Mouse (Mus musculus): ENCODE measurements around the gene Med9.
"Not testable (repeated sequence)": the region's sequence is repeated elsewhere in the genome, so short reads cannot be mapped to it uniquely, and the experiment has no call there.

Med9 gene

GRCm38 (mm10) chr11:59947752-59948400 lies at the start of gene Med9:
Gene Med9, plus strand, starts transcription at chr11:59948206.
- DNase-seq = peak; percentile 93

GRCm38 (mm10) chr11:59899711-59900685 lies 48.0 kb upstream of the Med9 start:
- peak; percentile 60 for DNase-seq

- no peak for DNase-seq
Measured at GRCm38 (mm10) chr11:59900995-59901394, 47.0 kb upstream of the Med9 start.

GRCm38 (mm10) chr11:59902045-59902726 lies 45.8 kb upstream of the Med9 start:
- DNase-seq = peak; percentile 58

DNA sequence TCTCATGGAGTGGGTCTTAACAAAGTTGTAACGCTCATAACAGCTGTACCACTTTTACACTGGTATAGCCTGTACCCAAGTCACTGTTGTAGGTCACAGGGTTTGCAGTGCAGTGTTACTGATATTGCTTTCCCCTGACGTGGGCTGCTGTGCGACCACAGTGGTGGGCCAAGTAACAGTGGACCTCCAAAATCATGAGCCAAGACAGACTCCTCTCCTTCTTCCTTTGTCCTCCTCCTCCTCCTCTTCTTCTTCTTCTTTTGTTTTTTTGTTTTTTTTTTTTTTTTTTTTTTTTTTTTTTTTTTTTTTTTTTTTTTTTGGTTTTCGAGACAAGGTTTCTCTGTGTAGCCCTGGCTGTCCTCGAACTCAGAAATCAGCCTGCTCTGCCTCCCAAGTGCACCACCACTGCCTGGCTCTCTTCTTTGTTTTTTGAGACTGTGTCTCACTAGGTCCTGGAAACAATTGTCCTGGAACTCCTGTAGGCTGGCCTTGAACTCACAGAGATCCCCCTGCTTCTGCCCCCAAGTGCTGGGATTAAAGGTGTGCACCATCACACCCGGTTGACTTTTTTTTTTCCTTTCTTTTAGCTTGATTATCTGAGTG lies 41.4 kb upstream of the Med9 start:
- DNase-seq = no peak

- peak; percentile 39 for DNase-seq
Measured at GRCm38 (mm10) chr11:59908446-59908845, 39.6 kb upstream of the Med9 start.

DNA sequence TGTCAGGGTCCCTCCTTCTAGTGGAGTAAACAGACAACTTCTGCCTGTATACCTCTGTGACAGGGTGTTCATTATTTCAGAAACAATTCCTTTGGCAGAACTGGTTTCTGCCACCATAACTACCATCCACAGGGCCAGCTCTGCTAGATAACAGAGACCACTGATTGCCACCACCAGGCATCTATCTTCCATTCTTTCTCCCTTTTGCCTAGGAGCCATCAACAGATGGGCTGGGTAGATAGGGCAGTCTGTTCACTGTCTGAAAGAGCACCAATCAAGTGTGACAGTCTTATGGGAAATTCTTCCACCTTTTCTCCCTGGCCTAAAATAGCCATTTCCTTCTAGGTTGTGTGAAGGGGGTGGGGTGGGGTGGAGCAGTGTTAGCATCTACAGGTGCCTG lies 37.4 kb upstream of the Med9 start:
- no peak for DNase-seq

GRCm38 (mm10) chr11:59911523-59911922 lies 36.5 kb upstream of the Med9 start:
- DNase-seq = no peak

DNA sequence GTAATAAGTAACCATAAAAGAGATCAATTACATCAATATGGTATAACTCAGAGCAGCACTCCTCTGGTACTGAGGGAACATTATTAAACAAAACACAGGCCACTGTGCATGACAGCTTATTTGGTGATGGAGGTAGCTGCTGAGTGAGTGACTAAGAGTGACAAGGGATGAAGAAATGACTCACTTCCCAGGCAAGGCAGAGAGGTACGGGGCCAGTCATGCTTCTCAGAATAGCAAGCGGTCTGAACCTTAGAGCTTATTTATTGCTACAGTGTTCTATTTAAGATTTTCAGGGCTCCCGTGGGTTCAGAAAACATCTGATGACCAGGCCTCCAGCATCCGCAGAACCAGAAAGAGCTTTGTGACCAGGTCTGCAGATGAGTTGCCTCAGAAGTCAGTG lies 34.3 kb upstream of the Med9 start:
- no peak for DNase-seq

DNA sequence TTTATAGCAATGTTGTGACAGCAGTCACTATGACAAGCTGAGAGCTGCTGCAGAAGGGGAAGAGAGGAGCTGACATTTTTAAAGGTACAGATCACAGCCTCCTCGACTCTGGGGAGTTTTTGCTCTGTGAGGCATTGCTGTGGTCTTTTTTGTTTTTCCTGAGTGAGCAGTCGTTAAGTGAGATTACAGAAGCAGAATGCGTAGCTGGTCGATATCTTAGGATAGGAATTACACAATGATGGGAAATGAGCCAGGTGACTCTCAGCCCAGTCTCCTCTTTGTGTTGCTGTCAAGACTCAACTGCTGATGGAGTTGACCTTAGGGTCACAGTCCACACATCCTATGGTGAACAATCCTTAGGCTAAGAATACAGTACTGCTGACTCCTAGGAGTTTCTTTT lies 30.0 kb upstream of the Med9 start:
- DNase-seq = peak; percentile 34

DNA sequence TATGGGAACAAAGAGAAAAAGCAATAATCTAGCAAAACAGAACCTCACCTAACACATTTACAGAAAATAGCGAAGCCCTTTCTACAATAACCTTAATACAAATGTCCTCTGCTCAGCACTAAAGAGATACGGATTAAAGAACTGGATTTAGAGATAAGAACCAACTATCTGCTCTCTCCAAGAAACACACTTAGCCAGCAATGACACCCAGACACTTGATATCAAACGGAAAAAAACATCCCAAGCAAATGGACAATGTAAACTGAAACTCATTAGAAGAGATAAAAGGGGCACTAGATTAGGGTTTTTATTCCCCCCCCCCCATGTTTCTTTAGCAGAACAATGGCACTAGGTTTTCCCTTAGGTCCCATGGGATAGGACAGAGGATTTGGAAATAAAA lies 28.6 kb upstream of the Med9 start:
- DNase-seq = no peak

DNA sequence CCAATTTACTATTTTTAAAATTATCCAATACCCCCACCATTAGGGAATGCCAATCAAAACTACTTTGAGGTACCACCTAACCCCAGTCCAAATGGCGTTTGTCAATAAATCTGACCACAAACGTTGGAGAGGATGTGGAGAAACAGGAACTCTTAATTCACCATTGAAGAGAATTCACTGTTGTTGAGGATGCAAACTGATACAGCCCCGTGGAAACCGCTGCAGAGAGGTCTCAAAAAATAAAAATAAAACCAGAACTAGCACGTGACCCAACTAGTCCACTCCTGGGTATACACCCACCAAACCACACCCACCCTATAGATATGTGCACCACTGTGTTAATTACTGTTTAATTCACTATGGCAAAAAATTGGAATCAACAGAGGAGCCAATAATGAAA lies 27.7 kb upstream of the Med9 start:
- DNase-seq = no peak

- DNase-seq = peak; percentile 46
Measured at GRCm38 (mm10) chr11:59921265-59921664, 26.7 kb upstream of the Med9 start.

DNA sequence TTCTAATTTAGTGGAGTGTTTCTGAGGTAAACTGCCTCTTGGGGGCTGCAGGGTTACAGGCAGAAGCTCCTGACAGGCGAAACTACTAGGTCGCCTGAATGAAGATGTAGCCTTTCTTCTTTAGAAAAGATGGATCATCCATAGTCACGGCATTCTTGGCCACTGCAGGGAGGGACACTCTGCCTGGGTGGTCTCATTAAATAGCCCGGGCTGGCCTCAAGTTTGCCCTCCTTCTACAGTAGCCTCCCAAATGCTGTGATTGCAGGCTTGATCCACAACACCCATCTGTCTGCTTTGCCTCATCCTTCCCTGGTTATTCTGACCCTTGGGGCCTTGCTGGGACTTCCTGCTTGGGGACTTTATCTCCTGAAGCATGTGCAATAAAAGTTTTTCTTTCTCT lies 18.0 kb upstream of the Med9 start:
- no peak for DNase-seq

- DNase-seq = no peak
Measured at GRCm38 (mm10) chr11:59932560-59933337, 15.3 kb upstream of the Med9 start.

DNA sequence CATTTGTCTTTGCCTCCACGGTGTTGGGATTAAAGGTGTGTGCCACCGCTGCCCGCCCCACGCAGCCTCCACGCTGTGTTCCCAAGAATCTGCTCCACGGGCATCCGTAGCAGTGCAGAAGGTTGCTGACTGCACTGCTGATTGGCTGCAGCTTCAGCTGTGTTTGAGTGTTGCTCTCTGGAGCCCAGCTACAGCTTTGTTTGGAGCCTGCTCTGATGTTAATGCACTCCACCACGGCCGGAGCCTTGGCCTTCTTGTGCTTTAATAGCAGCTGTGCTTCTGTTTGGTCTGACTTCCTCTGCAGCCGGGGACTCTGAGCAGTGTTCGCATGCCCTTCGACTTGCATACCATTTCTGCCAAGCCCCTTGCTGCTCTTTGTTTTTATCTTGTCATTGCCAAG lies 14.1 kb upstream of the Med9 start:
- no peak for DNase-seq

DNA sequence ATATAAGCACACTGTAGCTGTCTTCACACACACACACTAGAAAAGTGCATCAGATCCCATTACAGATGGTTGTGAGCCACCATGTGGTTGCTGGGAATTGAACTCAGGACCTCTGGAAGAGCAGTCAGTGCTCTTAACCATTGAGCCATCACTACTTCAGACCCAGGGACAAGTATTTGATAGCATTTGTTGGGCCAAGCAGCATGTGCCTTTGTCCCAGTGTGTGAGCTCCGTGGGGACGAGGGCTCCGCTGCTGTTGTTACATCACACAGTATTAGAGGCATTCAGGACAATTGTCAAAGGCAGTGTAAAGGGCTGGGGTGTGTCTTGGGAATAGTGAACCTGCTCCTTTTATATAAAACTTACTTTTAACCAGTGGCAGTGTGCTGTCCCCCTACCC lies 11.0 kb upstream of the Med9 start:
- no peak for DNase-seq

- no peak for DNase-seq
Measured at GRCm38 (mm10) chr11:59937615-59938014, 10.4 kb upstream of the Med9 start.

GRCm38 (mm10) chr11:59939821-59940220 lies 8.2 kb upstream of the Med9 start:
- no peak for DNase-seq

DNA sequence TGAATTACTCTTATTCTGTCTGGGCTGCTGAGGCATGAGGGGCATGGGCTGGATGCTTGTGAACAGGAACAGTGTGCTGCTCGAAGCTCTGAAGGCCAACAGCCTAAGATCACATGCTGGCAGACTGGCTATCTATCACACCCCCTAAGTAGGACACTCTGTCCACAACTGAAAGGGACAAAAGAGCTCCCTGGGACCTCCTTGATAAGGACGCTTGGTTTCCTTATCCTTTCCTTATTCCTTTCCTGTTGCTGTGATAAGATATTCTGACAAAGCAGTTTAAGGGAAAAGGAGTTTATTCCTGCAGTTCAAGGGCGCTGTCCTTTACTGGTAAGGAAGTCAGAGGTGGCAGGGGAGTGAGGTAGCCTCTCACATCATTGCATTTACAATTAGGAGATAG lies 7.4 kb upstream of the Med9 start:
- DNase-seq = no peak

DNA sequence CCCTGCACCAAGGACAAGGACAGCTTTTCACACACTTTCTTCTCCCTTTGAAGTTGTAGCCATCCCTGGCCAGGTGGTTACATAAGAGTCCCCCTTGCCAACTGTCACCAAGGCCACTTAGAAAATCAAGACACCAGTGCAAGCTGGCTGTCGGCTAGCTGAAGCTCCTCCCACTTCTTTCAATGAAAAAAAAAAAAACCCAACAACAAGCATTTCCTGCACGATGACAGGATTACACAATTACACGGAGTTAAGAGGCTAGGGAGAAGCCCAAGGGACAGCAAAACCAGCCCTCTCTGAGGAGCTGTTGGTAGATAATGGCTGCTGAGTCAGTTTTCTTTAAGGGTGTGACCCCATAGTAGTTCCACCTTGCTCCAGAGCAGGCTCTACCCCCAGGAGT lies 6.6 kb upstream of the Med9 start:
- DNase-seq = no peak

- DNase-seq = not testable (repeated sequence)
Measured at GRCm38 (mm10) chr11:59944855-59945254, 3.2 kb upstream of the Med9 start.

Measured in lung, postnatal 14 days (tissue).